Comparison of ENCODE assay signal across 18 mouse cellular contexts in the genomic region with DNA sequence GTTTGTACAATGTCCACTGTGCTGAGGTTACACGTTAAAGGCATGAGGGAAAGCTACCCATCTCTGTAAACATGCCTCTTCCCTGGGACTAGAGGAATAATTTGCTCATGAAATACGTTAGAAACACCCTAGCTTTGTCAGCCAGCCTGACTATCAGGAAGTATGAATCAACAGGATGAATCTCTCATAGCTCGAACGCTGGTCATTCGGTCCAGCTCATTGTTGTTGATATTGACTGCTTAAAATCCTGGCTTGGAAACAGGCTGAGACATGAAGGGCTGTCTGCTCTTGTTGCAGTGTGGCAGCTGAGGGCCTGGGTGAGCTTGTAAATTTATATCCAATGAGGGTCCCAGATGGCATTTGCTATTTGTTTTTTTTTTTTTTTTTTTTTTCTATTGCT. TPM values are rescaled to one million over a fixed set of nuclear protein-coding genes. Genes with fewer than 3 reads are reported as not detected.
DNase-seq lines count a peak whose midpoint lies in the region; TF ChIP-seq lines count a peak whose summit lies in the region.
"Had no signal": no experiment of that assay in that cellular context is flagged by ENCODE, and none has a peak within 500 bp of the region (broad histone marks: within the 10 kb centered on the region; RNA-seq: fewer than 3 reads in every experiment).

No protein-coding gene starts in this region.

- intact Hi-C loops in gastrocnemius, adult 2 months (cut with DNase I) = loop anchor here (5.0 kb wide), 1 partner anchor 57 kb away; no protein-coding TSS in a partner anchor

- H3K27ac ChIP-seq in gastrocnemius, adult 2 months = peak overlapping the region; percentile 75
- peak overlapping the region; percentile 65; the same call in 1 of the 2 replicates for H3K27ac ChIP-seq in embryonic fibroblast, embryonic 13.5 days (ENCODE audit: insufficient read depth, low read length)
- H3K27ac ChIP-seq: embryonic facial prominence, embryonic 10.5 days; forebrain, embryonic 15.5 days; hindbrain, embryonic 13.5 days; hindbrain, postnatal 0 days had no signal

- H3K4me1 ChIP-seq in lung, adult 2 months (ENCODE audit: control insufficient read depth, insufficient read depth, low read length) = peaks cover 5% of the 10 kb centered on the region
- peaks cover 11% of the 10 kb centered on the region; the same call in 1 of the 2 replicates for H3K4me1 ChIP-seq in embryonic fibroblast, embryonic 13.5 days (ENCODE audit: control insufficient read depth, insufficient read depth, low read length)

- TF ChIP-seq POLR2A in lung, adult 2 months (IDR thresholded peaks at IDR 0.05; ENCODE audit: borderline replicate concordance, extremely low read depth, low read depth, low read length) = no peak
- TF ChIP-seq POLR2A in embryonic fibroblast, embryonic 13.5 days (IDR thresholded peaks at IDR 0.05; ENCODE audit: low read depth, low read length) = no peak

- peak overlapping the region; percentile 45 for H3K4me3 ChIP-seq in gastrocnemius, adult 2 months
- peak overlapping the region; percentile 39 for H3K4me3 ChIP-seq in lung, adult 2 months (replicated peaks; ENCODE audit: extremely low read depth, low read depth, low read length)
- no peak overlapping the region for H3K4me3 ChIP-seq in embryonic fibroblast, embryonic 13.5 days (ENCODE audit: insufficient read depth, low read length)
- H3K4me3 ChIP-seq: embryonic facial prominence, embryonic 10.5 days; erythroblast, embryonic 14.5 days; forebrain, embryonic 15.5 days; hindbrain, embryonic 13.5 days had no signal

- TF ChIP-seq CTCF in gastrocnemius, adult 2 months (IDR thresholded peaks at IDR 0.05) = no peak
- TF ChIP-seq CTCF in lung, adult 2 months (IDR thresholded peaks at IDR 0.05; ENCODE audit: insufficient read depth, low read length) = no peak
- TF ChIP-seq CTCF in embryonic fibroblast, embryonic 13.5 days (IDR thresholded peaks at IDR 0.05; ENCODE audit: borderline replicate concordance, insufficient read depth, low read length) = no peak

- no peak for DNase-seq in gastrocnemius, adult 2 months
- no peak for DNase-seq in gastrocnemius, postnatal 25 days
- no peak for DNase-seq in lung, adult 2 months
- DNase-seq in lung, postnatal 10 days = no peak
- DNase-seq in 416B (ENCODE audit: low read depth) = peak; percentile 27
- no peak for DNase-seq in left cerebral cortex, adult 9 months (ENCODE audit: low spot score in 2 of 2)
- DNase-seq: adrenal gland, postnatal 25 days; cerebellum, adult 2 months; cerebellum, postnatal 10 days; gastrocnemius, postnatal 36 days; kidney, adult 11 months had no signal

- 29% methylated on average over 5 of the region's 5 CpGs for WGBS in lung, adult 2 months

RNA-seq across cellular contexts. Expression of gene Bmp6, which starts 4.9 kb away (rescaled TPM):
- 10 to 100 TPM; 11.2 to 11.3 TPM for total RNA-seq in gastrocnemius, adult 2 months (2021)
- total RNA-seq in gastrocnemius, postnatal 25 days (2021) = 1 to 10 TPM; 8.5 to 8.8 TPM
- 193 and 202 TPM in 2 replicates for polyA plus RNA-seq in lung, adult 2 months (2012; rRNA removed)
- 1.5 and 1.8 TPM in 2 replicates for polyA plus RNA-seq in embryonic fibroblast, embryonic 13.5 days (2011; ENCODE audit: insufficient read length, low read depth, missing spikeins)
- total RNA-seq: hematopoietic stem cell, adult 5-6 weeks had no signal
- polyA plus RNA-seq: erythroblast, embryonic 14.5 days had no signal
